Mouse (Mus musculus) liver, postnatal 0 days (tissue): ENCODE results near the gene Mdga1. TPM values are rescaled to one million over a fixed set of nuclear protein-coding genes. Genes with fewer than 3 reads are reported as not detected.

ENCODE experiments used
- ATAC-seq: fragments of 200-750 bp; cut with Nextera tagmentation; 2 replicates; pipeline ENCODE4 v1.8.0; 2017; ENCODE audit warnings: mild to moderate bottlenecking, moderate library complexity
- DNase-seq: peaks from one replicate; pipeline ENCODE4 v3.0.0-alpha.2; 2016
- H3K27ac ChIP-seq: fragments of 300-500 bp; sonication (generic); 2 replicates; pipeline ENCODE4 v1.5.1; 2014; ENCODE audit warnings: antibody characterized with exemption, moderate library complexity, mild to moderate bottlenecking, low read depth
- H3K27me3 ChIP-seq: fragments of 300-500 bp; sonication (generic); 2 replicates; pipeline ENCODE4 v1.6.1; 2014; ENCODE audit warnings: low read length, control low read depth, mixed read lengths; ENCODE audit not compliant: insufficient read depth
- H3K36me3 ChIP-seq: fragments of 300-500 bp; sonication (generic); replicated peaks from 2 replicates; pipeline ENCODE4 v1.6.1; 2014; ENCODE audit warnings: mild to moderate bottlenecking, control low read depth, low read length, moderate library complexity, mixed read lengths; ENCODE audit not compliant: insufficient read depth
- H3K4me1 ChIP-seq: fragments of 300-500 bp; sonication (generic); 2 replicates; pipeline ENCODE4 v1.6.1; 2014; ENCODE audit warnings: antibody characterized with exemption, mild to moderate bottlenecking, control low read depth; ENCODE audit not compliant: insufficient read depth
- H3K4me2 ChIP-seq: fragments of 300-500 bp; sonication (generic); 2 replicates; pipeline ENCODE4 v1.6.1; 2014; ENCODE audit warnings: low read depth, mild to moderate bottlenecking, low read length, moderate library complexity, mixed read lengths
- H3K4me3 ChIP-seq: fragments of 300-500 bp; sonication (generic); 2 replicates; pipeline ENCODE4 v1.5.1; 2014; ENCODE audit warnings: low read depth, low read length
- H3K9ac ChIP-seq: fragments of 300-500 bp; sonication (generic); replicated peaks from 2 replicates; pipeline ENCODE4 v1.6.1; 2014; ENCODE audit warnings: mild to moderate bottlenecking, moderate library complexity
- H3K9me3 ChIP-seq: fragments of 300-500 bp; sonication (generic); 2 replicates; pipeline ENCODE4 v1.6.1; 2016; ENCODE audit warnings: mild to moderate bottlenecking, control low read depth, low read length, mixed read lengths
- CTCF ChIP-seq: sonication (generic); IDR thresholded peaks from 2 replicates; pipeline ENCODE4 v1.5.1; 2016; ENCODE audit warnings: antibody characterized with exemption, low read depth
- EP300 ChIP-seq: IDR thresholded peaks from 2 replicates; pipeline ENCODE4 v1.6.1; 2016; ENCODE audit warnings: antibody characterized with exemption, low read depth, mild to moderate bottlenecking
- WGBS: fragments of 180-500 bp; shearing (Covaris S2); extraction: QIAGEN DNeasy Blood & Tissue Kit; methylation state at CpG from one replicate; pipeline ENCODE4 v1.1.7; 2014; ENCODE audit not compliant: insufficient replicate concordance; 5-methylcytosine and 5-hydroxymethylcytosine counted together
- polyA plus RNA-seq: library from polyadenylated mRNA; unstranded; fragments of >200 nt; fragmentation: Nextera tagmentation; extraction: Ambion mirVana; gene quantifications from 2 replicates; pipeline ENCODE4 v1.2.1, GENCODE M21; 2015

Gene Mdga1
- polyA plus RNA-seq, 1 experiment from 2014 or later: 2.0 TPM

GRCm38 (mm10) chr17:29801358-29801757, 168.5 kb downstream of the Mdga1 start:
- Histone ChIP-seq H3K4me3 (no peak overlapping the region), H3K36me3 (no peaks in the 10 kb centered on the region), H3K4me2 (no peak overlapping the region), H3K27ac (no peak overlapping the region), H3K9ac (no peak overlapping the region), H3K4me1 (no peaks in the 10 kb centered on the region), H3K9me3 (no peaks in the 10 kb centered on the region), H3K27me3 (no peaks in the 10 kb centered on the region)
- TF ChIP-seq EP300 (no peak), CTCF (peak; percentile 81)
- DNase-seq (peak; percentile 80), ATAC-seq (no peak)
- WGBS: 26% methylated on average over 4 of the region's 4 CpGs

GRCm38 (mm10) chr17:29800096-29800455, 169.8 kb downstream of the Mdga1 start:
- TF ChIP-seq CTCF (no peak), EP300 (no peak)
- H3K9me3 ChIP-seq: no peaks in the 10 kb centered on the region
- 50% methylated on average over 6 of the region's 6 CpGs for WGBS

GRCm38 (mm10) chr17:29799398-29800095, 170.3 kb downstream of the Mdga1 start:
- Histone ChIP-seq H3K4me1 (no peaks in the 10 kb centered on the region), H3K4me3 (no peak overlapping the region), H3K36me3 (no peaks in the 10 kb centered on the region), H3K9ac (no peak overlapping the region), H3K27me3 (peaks cover 11% of the 10 kb centered on the region; the same call in 1 of the 2 replicates), H3K9me3 (no peaks in the 10 kb centered on the region), H3K4me2 (no peak overlapping the region), H3K27ac (no peak overlapping the region)
- WGBS: 64% methylated on average over 21 of the region's 21 CpGs
- ATAC-seq: no peak
- no peak for TF ChIP-seq EP300
- no peak for TF ChIP-seq CTCF
- no peak for DNase-seq

More at GRCm38 (mm10) chr17:29800096-29800455, 169.8 kb downstream of the Mdga1 start:
- Histone ChIP-seq H3K9ac (no peak overlapping the region), H3K27me3 (peaks cover 7% of the 10 kb centered on the region; the same call in 1 of the 2 replicates), H3K4me1 (no peaks in the 10 kb centered on the region), H3K4me3 (no peak overlapping the region), H3K4me2 (no peak overlapping the region), H3K36me3 (no peaks in the 10 kb centered on the region), H3K27ac (no peak overlapping the region)
- DNase-seq (no peak), ATAC-seq (no peak)

- H3K4me3 ChIP-seq: no peak overlapping the region
- WGBS: 57% methylated on average over 8 of the region's 10 CpGs
- H3K9ac ChIP-seq: no peak overlapping the region
- peaks cover 14% of the 10 kb centered on the region; the same call in 1 of the 2 replicates for H3K27me3 ChIP-seq
- no peak for TF ChIP-seq CTCF
- TF ChIP-seq EP300: no peak
- no peak overlapping the region for H3K27ac ChIP-seq
- no peaks in the 10 kb centered on the region for H3K9me3 ChIP-seq
- H3K36me3 ChIP-seq: no peaks in the 10 kb centered on the region
- H3K4me2 ChIP-seq: no peak overlapping the region
- no peak for DNase-seq
- H3K4me1 ChIP-seq: no peaks in the 10 kb centered on the region
- ATAC-seq: no peak
Observed at GRCm38 (mm10) chr17:29798151-29798550, 171.7 kb downstream of the Mdga1 start.

- 26% methylated on average over 9 of the region's 9 CpGs for WGBS
Observed at GRCm38 (mm10) chr17:29796787-29797186, 173.1 kb downstream of the Mdga1 start.

GRCm38 (mm10) chr17:29796086-29796485, 173.8 kb downstream of the Mdga1 start:
- TF ChIP-seq EP300 (no peak), CTCF (peak; percentile 80)
- whole genome bisulfite sequencing: 12% methylated on average over 7 of the region's 7 CpGs
- Histone ChIP-seq H3K9me3 (no peaks in the 10 kb centered on the region), H3K27me3 (peaks cover 14% of the 10 kb centered on the region; the same call in 1 of the 2 replicates), H3K4me2 (no peak overlapping the region), H3K9ac (no peak overlapping the region), H3K27ac (no peak overlapping the region), H3K4me1 (no peaks in the 10 kb centered on the region), H3K4me3 (no peak overlapping the region), H3K36me3 (no peaks in the 10 kb centered on the region)
- DNase-seq (peak; percentile 86), ATAC-seq (no peak)

More at GRCm38 (mm10) chr17:29796787-29797186, 173.1 kb downstream of the Mdga1 start:
- ATAC-seq: no peak
- TF ChIP-seq EP300 (no peak), CTCF (peak; percentile 43)
- DNase-seq: no peak
- no peak overlapping the region for H3K4me2 ChIP-seq
- H3K27me3 ChIP-seq: peaks cover 14% of the 10 kb centered on the region; the same call in 1 of the 2 replicates
- H3K27ac ChIP-seq: no peak overlapping the region
- no peaks in the 10 kb centered on the region for H3K4me1 ChIP-seq
- no peak overlapping the region for H3K4me3 ChIP-seq
- H3K36me3 ChIP-seq: no peaks in the 10 kb centered on the region
- H3K9me3 ChIP-seq: no peaks in the 10 kb centered on the region
- H3K9ac ChIP-seq: no peak overlapping the region
